Mouse (Mus musculus): ENCODE results near the gene Tmem185b. TPM values are rescaled to one million over a fixed set of nuclear protein-coding genes. Genes with fewer than 3 reads are reported as not detected.

The Tmem185b gene
- total and polyA plus RNA-seq, 3 experiments: 25.2 to 35.8 TPM; not detected in 1

- Histone ChIP-seq H3K79me2 (ENCODE audit: control insufficient read depth, insufficient read depth, low read length, poor library complexity) (peaks cover 1% of the 10 kb centered on the region; the same call in 1 of the 2 replicates), H3K36me3 (ENCODE audit: control insufficient read depth in 1 of 2, insufficient read depth in 2 of 2, low read length in 2 of 2) (peaks cover 0 to 5% of the 10 kb centered on the region in 2 experiments; a peak in 2 of 4 replicates), H3K9ac (ENCODE audit: control insufficient read depth, low read depth, low read length, poor library complexity, severe bottlenecking) (no peak overlapping the region), H3K27ac (ENCODE audit: control insufficient read depth, low read depth, low read length) (no peak overlapping the region), H3K4me1 (ENCODE audit: control insufficient read depth in 1 of 2, insufficient read depth in 2 of 2, low read length in 2 of 2) (peaks cover 0 to 6% of the 10 kb centered on the region in 2 experiments; a peak in 2 of 4 replicates), H3K9me3 (replicated peaks; ENCODE audit: insufficient read depth, low read length) (no peaks in the 10 kb centered on the region), H3K27me3 (ENCODE audit: control insufficient read depth in 1 of 2, insufficient read depth in 2 of 2, low read length in 2 of 2) (no peaks in the 10 kb centered on the region), H3K4me3 (ENCODE audit: control insufficient read depth in 1 of 2, insufficient read depth in 1 of 2, low read depth in 2 of 2, low read length in 2 of 2) (no peak overlapping the region)
- TF ChIP-seq POLR2AphosphoS2 (IDR thresholded peaks at IDR 0.05; ENCODE audit: low read length) (no peak), MEF2A (IDR thresholded peaks at IDR 0.05; ENCODE audit: extremely low read depth, insufficient replicate concordance, low read depth, low read length, poor library complexity, severe bottlenecking) (no peak), BHLHE40 (IDR thresholded peaks at IDR 0.05; ENCODE audit: borderline replicate concordance, low read depth, low read length) (no peak), POLR2AphosphoS5 (IDR thresholded peaks at IDR 0.05; ENCODE audit: borderline replicate concordance, low read depth, low read length) (no peak), GABPA (IDR thresholded peaks at IDR 0.05; ENCODE audit: low read depth, low read length) (no peak), MAX (IDR thresholded peaks at IDR 0.05; ENCODE audit: low read length) (no peak), USF1 (IDR thresholded peaks at IDR 0.05; ENCODE audit: low read depth, low read length) (no peak), SMC3 (IDR thresholded peaks at IDR 0.05; ENCODE audit: low read depth, low read length) (no peak), USF2 (IDR thresholded peaks at IDR 0.05; ENCODE audit: borderline replicate concordance in 1 of 2, insufficient read depth in 1 of 2, low read depth in 1 of 2, low read length in 2 of 2) (no peak), ZMIZ1 (IDR thresholded peaks at IDR 0.05; ENCODE audit: low read depth, low read length) (no peak), CHD1 (IDR thresholded peaks at IDR 0.05; ENCODE audit: low read depth, low read length) (no peak), HCFC1 (IDR thresholded peaks at IDR 0.05; ENCODE audit: low read depth, low read length) (no peak), TCF12 (IDR thresholded peaks at IDR 0.05; ENCODE audit: low read depth, low read length) (no peak), NELFE (IDR thresholded peaks at IDR 0.05; ENCODE audit: low read depth, low read length) (no peak), E2F4 (IDR thresholded peaks at IDR 0.05; ENCODE audit: borderline replicate concordance, low read depth, low read length) (no peak), NRF1 (IDR thresholded peaks at IDR 0.05; ENCODE audit: insufficient read depth, low read depth, low read length, poor library complexity, severe bottlenecking) (no peak), ZNF384 (IDR thresholded peaks at IDR 0.05; ENCODE audit: low read depth, low read length) (no peak), SIN3A (IDR thresholded peaks at IDR 0.05; ENCODE audit: low read length) (no peak), MAZ (IDR thresholded peaks at IDR 0.05; ENCODE audit: low read depth, low read length) (no peak), CTCF (IDR thresholded peaks at IDR 0.05 in 2 of 3, conservative IDR thresholded peaks at IDR 0.05 in 1 of 3; ENCODE audit: control insufficient read depth in 1 of 3, insufficient read depth in 1 of 3, low read depth in 2 of 3, low read length in 3 of 3, poor library complexity in 1 of 3, severe bottlenecking in 1 of 3) (no peak)
- no peak for DNase-seq (ENCODE audit: low read depth, low spot score)
These were observed 33.5 kb upstream of the Tmem185b start for GRCm38 (mm10) chr1:119492505-119492904.
